Comparison of ENCODE assay signal across 18 mouse cellular contexts in the genomic region with DNA sequence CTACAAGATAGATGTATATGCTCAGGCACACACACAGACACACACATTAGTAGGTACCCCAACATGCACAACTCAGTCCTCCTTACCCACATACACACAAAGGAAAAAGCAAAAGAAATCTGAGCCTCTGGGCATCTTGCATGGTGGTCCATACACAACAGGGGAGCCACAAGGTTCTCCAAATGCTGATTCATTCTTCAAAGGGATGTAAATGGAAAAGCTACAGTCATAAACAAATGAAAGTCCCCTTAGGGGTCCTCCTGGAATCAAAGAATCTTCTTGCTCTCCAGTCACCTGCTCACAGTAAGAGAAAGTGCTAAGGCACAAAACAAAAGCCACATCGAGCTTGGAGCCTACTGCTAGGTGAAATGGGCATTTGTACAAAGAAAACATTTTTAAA.
"Had no signal": no experiment of that assay in that cellular context is flagged by ENCODE, and none has a peak within 500 bp of the region (broad histone marks: within the 10 kb centered on the region; RNA-seq: fewer than 3 reads in every experiment).

No protein-coding gene starts in this region.

- H3K4me3 ChIP-seq: midbrain, embryonic 10.5 days; midbrain, embryonic 12.5 days; midbrain, embryonic 15.5 days; myocyte; neural tube, embryonic 13.5 days; neural tube, embryonic 15.5 days had no signal

- H3K4me1 ChIP-seq: midbrain, embryonic 10.5 days; midbrain, embryonic 12.5 days; midbrain, embryonic 15.5 days; neural tube, embryonic 13.5 days; neural tube, embryonic 15.5 days had no signal

- ATAC-seq: liver, postnatal 0 days; midbrain, embryonic 15.5 days had no signal

- H3K36me3 ChIP-seq: midbrain, embryonic 10.5 days; midbrain, embryonic 12.5 days; midbrain, embryonic 15.5 days; neural tube, embryonic 13.5 days; neural tube, embryonic 15.5 days had no signal

- H3K27ac ChIP-seq: midbrain, embryonic 10.5 days; midbrain, embryonic 12.5 days; midbrain, embryonic 15.5 days; neural tube, embryonic 13.5 days; neural tube, embryonic 15.5 days had no signal

- H3K9ac ChIP-seq: liver, postnatal 0 days; lung, embryonic 14.5 days; midbrain, embryonic 12.5 days; midbrain, embryonic 15.5 days; neural tube, embryonic 13.5 days; neural tube, embryonic 15.5 days had no signal

- H3K9me3 ChIP-seq: midbrain, embryonic 10.5 days; midbrain, embryonic 12.5 days; midbrain, embryonic 15.5 days; neural tube, embryonic 13.5 days; neural tube, embryonic 15.5 days had no signal

- H3K4me2 ChIP-seq: lung, embryonic 14.5 days; midbrain, embryonic 12.5 days; midbrain, embryonic 15.5 days; neural tube, embryonic 13.5 days; neural tube, embryonic 15.5 days had no signal

- DNase-seq: liver, postnatal 0 days; lung, embryonic 14.5 days; lung, postnatal 10 days; lung, postnatal 4 days; retina, postnatal 1 day; right cerebral cortex, adult 18-20 months; right cerebral cortex, postnatal 25 days; right cerebral cortex, postnatal 4 days; spleen, adult 18-20 months; thymus, adult 18-20 months; thymus, postnatal 14 days; thymus, postnatal 36 days had no signal

- H3K27me3 ChIP-seq: midbrain, embryonic 12.5 days; midbrain, embryonic 15.5 days; neural tube, embryonic 13.5 days; neural tube, embryonic 15.5 days had no signal
